Comparison of ENCODE assay signal across 8 mouse cellular contexts in genomic region chr2:74907368-74908291, GRCm38 (mm10).
A peak's percentile ranks its signal among the peaks of the same experiment; 100 is the strongest.
DNase-seq lines count a peak whose midpoint lies in the region; ATAC-seq and TF ChIP-seq lines count a peak whose summit lies in the region.

No protein-coding gene starts in this region.

- H3K4me3 ChIP-seq in embryonic facial prominence, embryonic 12.5 days, result no peak overlapping the region
- H3K4me3 ChIP-seq in lung, postnatal 0 days (ENCODE audit: low read depth, low read length), result no peak overlapping the region
- H3K4me3 ChIP-seq in hindbrain, embryonic 11.5 days (ENCODE audit: low read depth, low read length), result no peak overlapping the region

- H3K9ac ChIP-seq in embryonic facial prominence, embryonic 12.5 days, result no peak overlapping the region
- H3K9ac ChIP-seq in lung, postnatal 0 days (replicated peaks; ENCODE audit: low read depth), result no peak overlapping the region
- H3K9ac ChIP-seq in hindbrain, embryonic 11.5 days (ENCODE audit: low read depth, low read length), result no peak overlapping the region

- WGBS in embryonic facial prominence, embryonic 12.5 days, result 62% methylated on average over 19 of the region's 19 CpGs
- WGBS in lung, postnatal 0 days, result 61% methylated on average over 19 of the region's 19 CpGs
- WGBS in hindbrain, embryonic 11.5 days, result 82% methylated on average over 19 of the region's 19 CpGs

- peak; percentile 31 for DNase-seq in embryo, embryonic 11 days
- DNase-seq in embryo, embryonic 10 days (ENCODE audit: low spot score), result no peak
- DNase-seq in heart, postnatal 25 days (ENCODE audit: low spot score), result peak; percentile 61
- peak; percentile 85 for DNase-seq in lung, postnatal 0 days (ENCODE audit: low spot score)
- DNase-seq in layer of hippocampus, adult 18-20 months (ENCODE audit: low spot score in 2 of 2), result no peak
- no peak for DNase-seq in hindbrain, embryonic 11.5 days (ENCODE audit: low spot score)

- no peaks in the 10 kb centered on the region for H3K36me3 ChIP-seq in embryonic facial prominence, embryonic 12.5 days
- H3K36me3 ChIP-seq in lung, postnatal 0 days (ENCODE audit: insufficient read depth, low read length), result no peaks in the 10 kb centered on the region
- no peaks in the 10 kb centered on the region for H3K36me3 ChIP-seq in hindbrain, embryonic 11.5 days (ENCODE audit: control insufficient read depth, insufficient read depth, low read length)

- TF ChIP-seq CTCF in lung, postnatal 0 days (IDR thresholded peaks at IDR 0.05), result no peak

- intact Hi-C loops in heart, postnatal 25 days (cut with DNase I), result no loop called here

- peak; percentile 54 for TF ChIP-seq EP300 in lung, postnatal 0 days (IDR thresholded peaks at IDR 0.05)

- no peaks in the 10 kb centered on the region for H3K27me3 ChIP-seq in embryonic facial prominence, embryonic 12.5 days
- H3K27me3 ChIP-seq in lung, postnatal 0 days (replicated peaks; ENCODE audit: insufficient read depth, low read length), result no peaks in the 10 kb centered on the region
- no peaks in the 10 kb centered on the region for H3K27me3 ChIP-seq in hindbrain, embryonic 11.5 days (ENCODE audit: control insufficient read depth, insufficient read depth, low read length)

- H3K9me3 ChIP-seq in embryonic facial prominence, embryonic 12.5 days, result 0 out of 2 replicates have a peak, but pooled peaks cover 3% of the 10 kb centered on the region
- H3K9me3 ChIP-seq in lung, postnatal 0 days (ENCODE audit: low read length), result no peaks in the 10 kb centered on the region
- H3K9me3 ChIP-seq in hindbrain, embryonic 11.5 days (ENCODE audit: control insufficient read depth, low read length), result no peaks in the 10 kb centered on the region

- H3K27ac ChIP-seq in embryonic facial prominence, embryonic 12.5 days, result 0 out of 2 replicates have a peak overlapping the region, but pooled peaks have one; percentile 50
- peak overlapping the region; percentile 23; the same call in 1 of the 2 replicates for H3K27ac ChIP-seq in lung, postnatal 0 days (ENCODE audit: low read length)
- H3K27ac ChIP-seq in hindbrain, embryonic 11.5 days (ENCODE audit: low read depth, low read length), result no peak overlapping the region

- no peak overlapping the region for H3K4me2 ChIP-seq in embryonic facial prominence, embryonic 12.5 days (replicated peaks)
- H3K4me2 ChIP-seq in lung, postnatal 0 days (replicated peaks; ENCODE audit: low read depth, low read length), result 0 out of 2 replicates have a peak overlapping the region, but pooled peaks have one; percentile 11
- H3K4me2 ChIP-seq in hindbrain, embryonic 11.5 days (replicated peaks; ENCODE audit: low read depth, low read length), result no peak overlapping the region

- H3K4me1 ChIP-seq in embryonic facial prominence, embryonic 12.5 days, result 0 out of 2 replicates have a peak, but pooled peaks cover 7% of the 10 kb centered on the region
- H3K4me1 ChIP-seq in lung, postnatal 0 days (ENCODE audit: insufficient read depth, low read depth, low read length), result 0 out of 2 replicates have a peak, but pooled peaks cover 3% of the 10 kb centered on the region
- H3K4me1 ChIP-seq in hindbrain, embryonic 11.5 days (replicated peaks; ENCODE audit: control insufficient read depth, insufficient read depth, low read length), result no peaks in the 10 kb centered on the region

- ATAC-seq in embryonic facial prominence, embryonic 12.5 days (ENCODE audit: insufficient number of reproducible peaks, insufficient read depth, low FRiP score, low TSS enrichment), result no peak
- ATAC-seq in lung, postnatal 0 days, result peak; percentile 80
- no peak for ATAC-seq in hindbrain, embryonic 11.5 days (ENCODE audit: low FRiP score)
- no peak for ATAC-seq in CD4-positive, CD25-positive, alpha-beta regulatory T cell, adult 4 months

Comparison
In these comparisons a context has a peak if more than half of its experiments do, and no peak if none do; other contexts are left out.
1. DNase-seq: peak in embryo, embryonic 11 days (single experiment), heart, postnatal 25 days (single experiment) and lung, postnatal 0 days (single experiment); none in embryo, embryonic 10 days (single experiment), layer of hippocampus, adult 18-20 months (0 of 2) and hindbrain, embryonic 11.5 days (single experiment).